Mouse (Mus musculus) activated CD4-positive, CD25-positive, alpha-beta regulatory T cell, adult 4 months (primary cell): ENCODE data around the gene 1700093K21Rik. TPM values are rescaled to one million over a fixed set of nuclear protein-coding genes. Genes with fewer than 3 reads are reported as not detected.
"Not testable (repeated sequence)": the region's sequence is repeated elsewhere in the genome, so short reads cannot be mapped to it uniquely, and the experiment has no call there.

Experiments used
- ATAC-seq: one replicate; pipeline ENCODE4 v1.8.0; 2017
- polyA plus RNA-seq, 2 experiments: library from polyadenylated mRNA; unstranded; fragments of 100-300 nt; shearing (Covaris generic); gene quantifications; one replicate each; pipeline ENCODE4 v1.2.1; 2017

Gene 1700093K21Rik
- not detected for polyA plus RNA-seq

DNA sequence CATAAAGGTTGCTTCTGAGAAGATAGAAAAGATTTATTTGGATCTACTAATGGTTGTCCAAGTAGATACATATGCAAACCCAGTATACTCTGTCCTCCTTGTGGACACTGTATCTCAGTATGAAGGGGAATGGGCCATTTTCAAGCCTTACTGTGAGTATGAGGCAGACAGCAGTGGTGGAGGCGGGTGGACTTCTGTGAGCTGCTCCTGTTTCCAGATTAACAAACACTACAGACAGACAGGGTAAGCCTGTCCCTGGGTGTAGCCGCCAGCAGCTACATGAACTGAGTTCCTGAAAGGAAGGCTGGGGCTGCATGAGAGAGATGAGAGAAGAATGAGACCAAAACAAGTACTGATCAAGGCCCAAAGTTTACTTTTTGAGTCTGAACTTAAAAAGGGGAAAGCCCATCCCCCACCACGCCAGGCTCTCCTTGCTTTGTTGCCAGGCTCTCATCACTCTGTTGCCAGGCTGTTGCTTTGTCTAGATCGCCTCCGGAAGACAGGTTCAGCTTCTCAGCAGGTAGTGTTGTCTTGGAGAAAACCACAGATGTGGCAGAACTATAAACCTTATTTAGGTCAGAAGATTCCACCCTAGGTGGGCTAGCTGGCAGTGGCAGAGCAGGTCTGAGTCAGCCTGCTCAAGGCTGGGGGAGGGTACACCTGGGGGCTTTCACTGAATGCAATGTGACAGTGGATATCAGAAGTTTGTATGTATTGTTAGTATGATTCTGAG, at the start of gene 1700093K21Rik:
Gene 1700093K21Rik (minus strand): TSS at position 683 of the 733 bp plus-strand sequence.
- no peak for ATAC-seq

DNA sequence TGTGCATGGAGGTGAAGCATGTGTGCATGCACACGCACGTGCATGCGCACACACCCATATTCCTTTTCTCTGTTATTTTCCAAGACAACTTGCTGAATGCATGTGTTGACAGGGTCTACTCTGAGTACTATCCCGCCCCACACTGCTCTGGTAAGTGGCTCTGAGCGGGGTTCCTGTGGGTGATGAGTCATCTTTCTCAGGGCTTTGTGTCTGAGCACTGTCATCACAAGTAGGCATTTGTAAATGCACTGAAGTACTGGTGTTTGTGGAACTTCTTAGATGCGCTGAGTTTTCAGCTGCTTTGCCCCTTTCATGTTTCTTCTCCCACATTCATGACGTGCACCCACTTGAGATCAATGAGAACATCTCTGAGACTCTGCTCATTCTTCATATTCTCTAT, 49.2 kb upstream of the 1700093K21Rik start:
- no peak for ATAC-seq

DNA sequence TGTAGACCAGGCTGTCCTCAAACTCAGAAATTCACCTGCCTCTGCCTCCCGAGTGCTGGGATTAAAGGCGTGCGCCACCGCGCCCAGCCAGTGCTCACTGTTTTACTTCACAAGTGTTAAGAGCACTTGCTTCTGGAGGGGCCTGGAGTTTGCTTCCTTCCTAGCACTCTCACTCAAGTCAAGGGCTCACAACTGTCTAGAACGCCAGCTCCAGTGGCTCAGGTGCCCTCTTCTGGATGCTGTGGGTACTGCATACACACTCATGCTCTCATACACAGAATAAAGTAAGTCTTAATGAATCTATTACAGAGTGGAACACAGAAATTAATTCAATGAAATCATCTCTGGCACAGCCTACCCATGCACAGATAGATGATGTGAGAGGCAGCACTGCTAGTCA, 44.8 kb upstream of the 1700093K21Rik start:
- no peak for ATAC-seq

DNA sequence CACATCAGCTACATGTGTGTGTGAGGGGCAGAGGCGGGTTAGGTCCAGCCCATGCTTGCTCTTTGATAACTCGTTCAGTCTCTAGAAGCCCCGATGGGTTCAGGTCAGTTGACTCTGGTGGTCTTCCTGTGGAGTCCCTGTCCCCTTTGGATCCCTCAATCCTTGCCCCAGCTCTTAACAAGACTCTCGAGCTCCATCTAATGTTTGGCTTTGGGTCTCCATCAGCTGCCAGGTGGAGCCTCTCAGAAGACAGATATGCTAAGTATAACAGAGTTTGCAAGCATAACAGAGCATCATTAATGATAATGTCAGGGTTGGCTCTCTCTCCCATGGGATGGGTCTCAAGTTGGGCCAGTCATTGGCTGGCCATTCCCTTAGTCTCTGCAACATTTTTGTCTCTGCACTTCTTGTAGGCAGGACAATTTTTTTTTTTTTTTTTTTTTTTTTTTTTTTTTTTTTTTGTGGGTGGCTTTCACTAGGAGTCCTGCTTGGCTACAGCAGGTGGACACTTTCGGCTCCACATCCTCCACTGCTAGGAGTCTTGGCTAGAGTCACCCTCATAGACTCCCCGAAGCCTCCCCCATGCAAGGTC, 36.2 kb upstream of the 1700093K21Rik start:
- ATAC-seq = no peak

DNA sequence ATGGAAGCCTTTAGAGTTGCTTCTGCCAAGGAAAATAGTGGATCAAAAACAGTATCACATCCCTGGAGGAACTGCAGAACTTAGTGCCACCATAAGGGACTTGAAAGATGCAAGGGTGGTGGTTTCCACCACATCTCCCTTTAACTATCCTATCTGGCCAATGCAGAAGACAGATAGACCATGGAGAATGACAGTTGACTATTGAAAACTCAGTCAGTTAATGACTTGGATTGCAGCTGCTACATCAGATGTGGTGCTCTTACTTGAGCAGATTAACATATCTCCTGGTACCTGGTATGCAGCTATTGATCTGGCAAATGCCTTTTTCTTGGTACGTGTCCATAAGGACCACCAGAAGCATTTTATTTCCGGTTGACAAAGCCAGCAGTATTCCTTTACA, 16.5 kb upstream of the 1700093K21Rik start:
- no peak for ATAC-seq

DNA sequence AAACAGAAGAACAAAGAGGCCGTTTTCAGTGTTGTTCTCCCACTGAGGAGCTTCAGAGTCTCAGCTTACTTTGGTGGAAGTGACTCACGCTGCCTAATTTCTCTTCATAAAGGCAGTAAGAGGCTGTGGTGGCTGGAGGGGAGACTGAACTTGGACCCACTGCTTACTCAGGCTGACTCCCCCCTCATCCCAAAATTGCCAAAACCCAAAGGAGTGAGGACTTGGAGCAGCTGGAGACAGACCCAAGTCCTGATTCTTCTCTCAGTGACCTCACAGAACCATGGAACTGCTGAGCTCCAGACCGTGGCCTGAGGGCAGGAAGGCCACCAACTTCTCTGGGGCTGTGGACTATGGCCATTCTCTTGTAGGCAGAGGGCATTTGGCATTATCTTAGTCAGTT, 2.0 kb downstream of the 1700093K21Rik start:
- no peak for ATAC-seq

DNA sequence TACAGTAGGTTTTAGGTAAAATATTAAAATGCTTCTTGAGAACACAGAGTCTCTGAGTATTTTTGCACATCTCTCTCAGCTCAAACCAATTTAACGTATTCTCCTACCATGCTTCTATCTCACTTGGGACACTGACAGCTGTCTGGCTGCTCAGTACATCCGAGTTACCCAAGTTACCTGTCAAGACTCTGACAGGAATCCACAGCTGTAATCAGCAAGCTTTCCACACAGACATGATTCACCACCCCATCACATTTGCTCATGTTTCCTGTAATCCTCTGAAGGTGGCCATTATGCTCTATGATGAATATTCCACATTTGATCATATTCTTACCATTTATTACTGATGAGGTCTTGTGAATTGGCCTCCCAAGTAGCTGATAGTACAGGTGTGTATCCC, 5.6 kb downstream of the 1700093K21Rik start:
- ATAC-seq = no peak

DNA sequence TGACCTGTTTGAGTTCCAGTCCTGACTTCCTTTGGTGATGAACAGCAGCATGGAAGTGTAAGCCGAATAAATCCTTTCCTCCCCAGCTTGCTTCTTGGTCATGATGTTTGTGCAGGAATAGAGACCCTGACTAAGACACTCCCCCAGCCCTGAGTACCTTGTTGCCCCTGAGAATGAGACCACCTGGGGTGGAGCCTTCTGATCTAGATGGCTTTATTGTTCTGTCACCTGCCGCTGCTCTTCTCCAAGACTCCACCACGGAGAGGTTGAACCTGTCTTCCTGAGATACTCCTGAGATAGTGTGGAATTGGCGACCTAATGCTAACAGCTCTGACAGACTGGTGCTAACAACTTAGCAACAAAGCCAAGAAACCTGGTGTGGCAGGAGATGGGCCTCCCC, 6.2 kb downstream of the 1700093K21Rik start:
- not testable (repeated sequence) for ATAC-seq

DNA sequence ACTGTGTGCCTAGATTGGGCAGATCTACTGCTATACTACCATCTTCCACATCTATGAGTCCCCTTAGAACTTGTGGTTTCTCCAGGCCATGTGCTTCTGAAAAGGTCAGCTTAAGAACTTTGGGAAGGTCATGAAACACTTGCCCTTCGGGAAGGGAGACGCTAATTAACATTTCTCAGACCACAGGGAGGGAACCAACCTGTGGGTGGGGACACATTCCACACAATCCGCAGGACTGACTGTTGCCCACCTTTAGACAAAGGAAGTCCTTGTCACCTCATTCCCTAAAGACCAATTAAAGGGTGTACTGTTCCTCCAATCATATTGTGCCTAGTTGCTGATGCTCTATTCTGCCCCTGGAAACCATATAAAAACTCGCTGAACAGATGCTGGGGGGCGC, 16.2 kb downstream of the 1700093K21Rik start:
- ATAC-seq = not testable (repeated sequence)

DNA sequence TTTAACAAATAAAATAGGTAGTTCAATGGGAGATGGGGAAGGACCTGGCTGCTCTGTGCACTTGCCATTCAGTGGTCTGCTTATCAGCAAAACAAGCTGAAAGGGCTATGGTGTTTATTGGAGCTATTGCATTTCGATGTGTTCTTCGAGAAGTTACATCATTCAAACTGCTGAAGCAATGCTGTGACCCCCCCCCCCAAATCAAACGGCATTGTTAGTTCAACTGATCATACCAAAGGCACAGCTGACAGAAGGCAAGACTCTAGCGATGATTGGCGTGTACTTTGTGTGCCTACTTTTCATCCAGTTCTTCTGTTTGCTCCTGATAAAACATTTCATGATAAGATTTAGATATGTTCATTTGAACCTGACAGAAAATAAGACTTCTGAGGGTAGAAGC, 22.3 kb downstream of the 1700093K21Rik start:
- no peak for ATAC-seq

DNA sequence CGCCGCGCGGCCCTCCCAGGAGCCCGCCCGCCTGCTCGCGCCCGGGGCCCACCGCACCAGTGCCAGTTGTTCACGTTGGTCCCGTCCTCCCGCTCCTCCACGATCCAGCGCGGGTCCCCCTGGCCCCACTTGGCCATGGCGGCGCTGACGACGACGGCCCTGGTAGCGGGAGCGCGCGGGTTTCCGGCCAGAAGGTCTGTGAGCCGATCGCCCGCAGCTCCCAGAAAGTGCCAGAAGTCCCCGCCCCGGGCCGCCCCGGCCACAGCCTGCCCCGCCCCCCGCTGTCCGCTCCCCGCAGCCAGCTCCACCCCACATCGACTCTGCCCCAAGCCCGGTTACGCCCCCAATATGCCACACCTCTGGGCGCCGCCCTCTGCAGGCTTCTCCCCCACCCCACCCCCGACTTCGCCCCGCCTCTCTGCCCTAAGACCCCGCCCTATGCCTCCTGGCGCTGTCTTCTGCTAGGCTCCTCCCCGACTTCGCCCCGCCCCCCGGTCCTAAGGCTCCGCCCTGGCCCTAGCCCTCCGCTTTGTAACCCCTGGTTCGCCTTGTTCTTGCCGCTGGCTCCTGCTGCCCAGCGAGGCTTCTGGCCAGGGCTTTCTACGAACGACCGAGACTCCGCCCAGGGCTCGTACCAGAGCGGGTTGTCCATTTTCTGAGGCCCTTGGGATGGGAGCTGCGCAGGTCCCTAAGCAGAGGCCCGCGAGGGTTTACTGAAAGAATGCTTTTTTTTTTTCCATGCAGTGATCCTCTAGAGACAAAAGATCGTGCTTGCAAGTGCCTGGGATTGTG, 23.0 kb downstream of the 1700093K21Rik start, which contains the start of gene Ahsa2:
Gene Ahsa2 (minus strand): TSS at position 313 of the 792 bp plus-strand sequence.
- peak; percentile 86 for ATAC-seq

DNA sequence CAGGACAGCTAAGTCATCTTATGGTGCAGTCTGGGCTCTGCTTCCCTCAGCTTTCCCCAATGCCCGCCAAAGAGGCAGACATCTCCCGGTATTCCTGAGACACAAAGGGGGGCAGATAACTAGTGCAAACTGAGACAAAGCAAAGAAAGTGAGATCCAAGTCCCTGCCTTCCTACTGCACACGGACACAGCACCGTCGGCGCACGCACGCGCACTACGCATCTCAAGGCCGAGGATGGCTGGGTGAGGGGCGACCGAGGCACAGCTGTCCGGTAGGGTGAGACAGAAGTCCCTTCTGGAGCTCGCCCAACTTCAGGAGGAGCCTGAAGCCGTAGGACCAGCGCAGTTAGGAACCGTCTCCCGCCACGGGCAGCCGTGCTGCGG, 23.6 kb downstream of the 1700093K21Rik start:
- no peak for ATAC-seq

DNA sequence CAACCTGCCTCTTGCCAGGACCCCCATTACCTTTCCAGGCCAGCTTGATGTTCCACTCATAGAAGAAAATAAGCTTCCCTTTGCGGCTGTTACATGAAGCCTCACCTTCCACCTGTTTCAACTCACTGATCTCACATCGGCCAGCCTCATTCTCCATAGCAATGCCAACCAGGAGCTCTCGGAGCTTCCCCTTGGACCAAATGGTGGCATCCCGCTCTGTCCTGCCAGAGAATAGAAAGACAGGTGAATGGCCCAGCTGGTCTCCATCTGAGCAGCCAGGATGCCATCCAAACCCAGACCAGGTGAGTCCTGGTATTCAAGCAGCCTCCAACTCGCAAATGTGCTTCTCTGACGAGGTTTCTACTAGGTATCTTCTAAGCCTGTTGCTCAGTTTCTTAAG, 24.3 kb downstream of the 1700093K21Rik start:
- no peak for ATAC-seq

DNA sequence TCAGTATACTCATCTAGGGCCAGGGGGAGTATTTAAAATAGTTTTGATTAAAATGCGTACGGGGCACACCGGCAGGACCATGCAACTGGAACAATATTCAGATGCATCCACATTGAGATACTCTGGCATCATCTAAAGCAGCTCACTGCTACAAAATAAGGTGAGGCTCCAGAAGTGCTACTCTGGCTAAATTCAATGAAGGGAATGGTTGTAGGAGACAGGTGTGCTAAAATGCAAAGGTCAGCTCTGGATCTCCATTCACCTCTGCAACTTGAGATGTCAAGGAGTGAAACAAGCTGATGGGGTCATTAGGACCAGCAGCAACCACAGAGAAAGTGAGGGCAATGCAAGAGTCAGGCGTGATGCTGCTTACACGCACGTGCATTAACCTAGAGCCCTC, 25.7 kb downstream of the 1700093K21Rik start:
- ATAC-seq = no peak

DNA sequence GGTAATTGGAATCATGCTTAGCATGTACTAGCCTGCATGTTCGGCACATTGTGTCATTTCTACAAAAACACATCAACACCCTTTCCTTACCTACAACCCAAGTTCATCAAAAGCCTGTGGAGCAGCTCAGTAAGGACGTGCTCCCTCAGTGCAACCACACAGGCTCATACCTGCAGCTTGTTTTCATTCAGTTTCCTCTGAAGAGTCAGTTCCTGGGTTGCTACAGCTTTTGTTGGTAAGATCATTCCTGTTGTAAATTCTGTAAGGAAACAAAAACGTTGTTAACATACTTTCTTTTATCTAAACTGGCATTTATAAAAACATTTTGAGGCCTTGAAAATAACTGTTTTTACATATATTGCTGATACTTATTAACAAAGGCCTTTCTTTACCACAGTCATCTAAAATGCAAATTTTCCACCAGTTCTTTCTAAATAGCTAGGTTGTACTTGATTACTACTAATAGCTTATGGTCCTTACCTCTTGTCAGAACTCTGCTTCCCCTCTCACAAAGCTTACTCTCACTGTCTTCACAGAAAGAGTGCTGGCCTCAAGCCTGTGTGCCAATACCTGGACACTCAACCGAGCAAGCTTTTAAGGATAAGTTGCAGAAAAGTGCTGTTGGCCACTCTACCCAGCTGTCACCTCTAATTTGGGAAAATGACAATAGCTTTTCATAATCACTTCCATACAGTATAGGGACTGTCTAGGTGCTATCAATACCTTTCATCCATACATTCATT, 28.7 kb downstream of the 1700093K21Rik start:
- no peak for ATAC-seq

DNA sequence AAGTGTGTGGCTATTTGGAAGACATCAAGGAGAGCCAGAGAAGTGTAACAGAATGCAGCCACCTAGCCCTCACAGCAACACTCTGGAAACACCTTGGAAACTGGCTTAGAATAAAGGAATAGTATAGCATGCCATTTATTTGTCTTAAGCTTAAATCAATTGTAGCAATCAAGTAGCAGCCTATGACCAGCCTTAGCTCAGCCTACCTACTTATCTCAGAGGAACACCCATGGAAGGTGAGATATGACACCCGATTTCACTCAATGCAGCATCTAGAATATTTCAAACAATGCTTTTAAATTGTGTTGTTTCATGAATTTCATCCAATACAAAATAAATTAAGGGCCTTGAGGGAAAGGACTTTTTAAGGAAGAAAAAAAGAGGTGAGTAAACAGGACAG, 31.0 kb downstream of the 1700093K21Rik start:
- ATAC-seq = no peak

Other genes starting within 250 kb of the 1700093K21Rik start
- 10 to 100 TPM; 34.0 to 43.9 TPM for gene Usp34, start 214.3 kb downstream of the 1700093K21Rik start, polyA plus RNA-seq
- gene Ahsa2, start 23.1 kb downstream of the 1700093K21Rik start, polyA plus RNA-seq = 10 to 100 TPM; 28.3 to 41.3 TPM
- 1 to 10 TPM; 1.7 to 2.3 TPM for gene 0610010F05Rik, start 112.5 kb upstream of the 1700093K21Rik start, polyA plus RNA-seq
- 10 to 100 TPM; 20.9 to 22.7 TPM for gene Pus10, start 144.5 kb upstream of the 1700093K21Rik start, polyA plus RNA-seq
- 10 to 100 TPM; 10.4 to 11.7 TPM for gene Pex13, start 144.8 kb upstream of the 1700093K21Rik start, polyA plus RNA-seq
- gene Rel, start 249.8 kb upstream of the 1700093K21Rik start, polyA plus RNA-seq = 10 to 100 TPM; 19.5 to 23.8 TPM